ENCODE assay signal across 15 mouse cellular contexts in the genomic region with DNA sequence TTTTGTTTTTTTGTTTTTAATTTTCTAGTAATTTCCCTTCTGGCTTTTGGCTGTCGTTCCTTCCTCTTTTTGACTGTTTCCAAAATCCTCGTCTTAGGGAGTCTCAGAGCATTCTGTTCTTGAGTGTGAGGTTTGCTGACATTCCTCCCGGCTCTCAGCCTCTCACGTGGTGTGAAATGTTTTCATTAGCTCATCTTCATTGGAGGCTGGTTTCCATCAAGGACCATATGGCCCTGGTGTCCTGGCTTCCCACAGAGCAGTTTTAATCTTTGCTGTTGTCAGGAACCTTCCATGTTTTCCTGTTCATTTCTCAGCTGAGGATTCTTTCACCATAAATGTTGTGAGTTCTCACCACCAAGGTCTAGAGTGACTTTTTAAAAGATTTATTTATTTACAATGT. TPM values are rescaled to one million over a fixed set of nuclear protein-coding genes. Genes with fewer than 3 reads are reported as not detected.
DNase-seq lines count a peak whose midpoint lies in the region; ATAC-seq and TF ChIP-seq lines count a peak whose summit lies in the region.
"Had no signal": no experiment of that assay in that cellular context is flagged by ENCODE, and none has a peak within 500 bp of the region (broad histone marks: within the 10 kb centered on the region; RNA-seq: fewer than 3 reads in every experiment).

No protein-coding gene starts in this region.

- no peak overlapping the region for H3K4me3 ChIP-seq in embryonic facial prominence, embryonic 14.5 days (ENCODE audit: low read depth, low read length)
- no peak overlapping the region for H3K4me3 ChIP-seq in embryonic facial prominence, embryonic 10.5 days
- H3K4me3 ChIP-seq in layer of hippocampus, adult 2 months, result no peak overlapping the region
- H3K4me3 ChIP-seq in stomach, embryonic 16.5 days (replicated peaks; ENCODE audit: low read length), result no peak overlapping the region
- H3K4me3 ChIP-seq: embryonic facial prominence, embryonic 13.5 days; forebrain, embryonic 15.5 days had no signal

- ATAC-seq in embryonic facial prominence, embryonic 14.5 days (ENCODE audit: low read depth), result no peak
- ATAC-seq in stomach, embryonic 16.5 days (ENCODE audit: insufficient read depth, low FRiP score), result no peak
- ATAC-seq: forebrain, embryonic 15.5 days; hindbrain, embryonic 16.5 days had no signal

- peaks cover 44% of the 10 kb centered on the region for H3K4me1 ChIP-seq in embryonic facial prominence, embryonic 14.5 days (ENCODE audit: control insufficient read depth, insufficient read depth, low read length)
- H3K4me1 ChIP-seq in embryonic facial prominence, embryonic 10.5 days, result peaks cover 51% of the 10 kb centered on the region
- H3K4me1 ChIP-seq in stomach, embryonic 16.5 days (ENCODE audit: control insufficient read depth, insufficient read depth, low read length), result peaks cover 49% of the 10 kb centered on the region

- no peaks in the 10 kb centered on the region for H3K27me3 ChIP-seq in embryonic facial prominence, embryonic 14.5 days (replicated peaks; ENCODE audit: control insufficient read depth, insufficient read depth, low read length)
- no peaks in the 10 kb centered on the region for H3K27me3 ChIP-seq in embryonic facial prominence, embryonic 10.5 days (replicated peaks; ENCODE audit: low read depth, poor library complexity, severe bottlenecking)
- no peaks in the 10 kb centered on the region for H3K27me3 ChIP-seq in stomach, embryonic 16.5 days (ENCODE audit: control insufficient read depth, insufficient read depth, low read length)
- H3K27me3 ChIP-seq: embryonic facial prominence, embryonic 13.5 days; forebrain, embryonic 15.5 days had no signal

- no peaks in the 10 kb centered on the region for H3K9me3 ChIP-seq in embryonic facial prominence, embryonic 14.5 days (ENCODE audit: control insufficient read depth, low read length)
- no peaks in the 10 kb centered on the region for H3K9me3 ChIP-seq in embryonic facial prominence, embryonic 10.5 days
- H3K9me3 ChIP-seq in stomach, embryonic 16.5 days (replicated peaks; ENCODE audit: control insufficient read depth, low read length), result no peaks in the 10 kb centered on the region
- H3K9me3 ChIP-seq: embryonic facial prominence, embryonic 13.5 days; forebrain, embryonic 15.5 days had no signal

- peak; percentile 74 for DNase-seq in embryonic facial prominence, embryonic 14.5 days (ENCODE audit: low spot score)
- no peak for DNase-seq in embryonic facial prominence, embryonic 10.5 days (ENCODE audit: low spot score)
- DNase-seq in layer of hippocampus, adult 2 months (ENCODE audit: low spot score in 2 of 2), result no peak
- DNase-seq in layer of hippocampus, adult 9-11 months, result no peak
- peak; percentile 87 for DNase-seq in cerebellum, adult 9-10 months
- DNase-seq in c-Kit-positive CD71-positive TER-119-positive erythroid progenitor cells, embryonic 14.5 days (ENCODE audit: low spot score), result no peak
- no peak for DNase-seq in lung, postnatal 36 days
- DNase-seq: gastrocnemius, postnatal 14 days; thymus, postnatal 4 days had no signal

- 0 out of 2 replicates have a peak overlapping the region, but pooled peaks have one; percentile 2 for H3K27ac ChIP-seq in embryonic facial prominence, embryonic 14.5 days (replicated peaks; ENCODE audit: low read depth, low read length)
- no peak overlapping the region for H3K27ac ChIP-seq in embryonic facial prominence, embryonic 10.5 days (replicated peaks)
- peak overlapping the region; percentile 1; the same call in 1 of the 2 replicates for H3K27ac ChIP-seq in layer of hippocampus, adult 2 months
- H3K27ac ChIP-seq in stomach, embryonic 16.5 days (ENCODE audit: low read length), result peak overlapping the region; percentile 91
- H3K27ac ChIP-seq: forebrain, embryonic 15.5 days; kidney, postnatal 0 days; liver, embryonic 14.5 days had no signal

- no peak overlapping the region for H3K4me2 ChIP-seq in embryonic facial prominence, embryonic 14.5 days (ENCODE audit: low read depth, low read length)
- H3K4me2 ChIP-seq in stomach, embryonic 16.5 days (ENCODE audit: low read depth, low read length), result no peak overlapping the region
- H3K4me2 ChIP-seq: embryonic facial prominence, embryonic 13.5 days; forebrain, embryonic 15.5 days had no signal

- no peak overlapping the region for H3K9ac ChIP-seq in embryonic facial prominence, embryonic 14.5 days (ENCODE audit: low read depth, low read length)
- no peak overlapping the region for H3K9ac ChIP-seq in stomach, embryonic 16.5 days (ENCODE audit: low read length)
- H3K9ac ChIP-seq: embryonic facial prominence, embryonic 13.5 days; forebrain, embryonic 15.5 days; liver, embryonic 14.5 days had no signal

- no peak for TF ChIP-seq CTCF in layer of hippocampus, adult 2 months (conservative IDR thresholded peaks at IDR 0.05)

- H3K36me3 ChIP-seq in embryonic facial prominence, embryonic 14.5 days (ENCODE audit: control insufficient read depth, insufficient read depth, low read length), result 0 out of 2 replicates have a peak, but pooled peaks cover 14% of the 10 kb centered on the region
- peaks cover 37% of the 10 kb centered on the region for H3K36me3 ChIP-seq in embryonic facial prominence, embryonic 10.5 days (replicated peaks)
- 0 out of 2 replicates have a peak, but pooled peaks cover 2% of the 10 kb centered on the region for H3K36me3 ChIP-seq in stomach, embryonic 16.5 days (ENCODE audit: control insufficient read depth, insufficient read depth, low read length)
- H3K36me3 ChIP-seq: forebrain, embryonic 15.5 days had no signal

- WGBS in embryonic facial prominence, embryonic 14.5 days, result 23% methylated on average over 4 of the region's 4 CpGs
- WGBS in embryonic facial prominence, embryonic 10.5 days, result 52% methylated on average over 4 of the region's 4 CpGs
- 27% methylated on average over 4 of the region's 4 CpGs for WGBS in stomach, embryonic 16.5 days

RNA-seq across cellular contexts. Expression of gene Itgb5, which starts 50.1 kb away (rescaled TPM):
- 116 and 121 TPM in 2 replicates for polyA plus RNA-seq in embryonic facial prominence, embryonic 14.5 days (2014; fragmentation: Nextera tagmentation; extraction: Ambion mirVana)
- polyA plus RNA-seq in embryonic facial prominence, embryonic 10.5 days (2016; fragmentation: Nextera tagmentation; extraction: Ambion mirVana), result 62.1 and 64.1 TPM in 2 replicates
- total RNA-seq in layer of hippocampus, adult 2 months (2021), result 10 to 100 TPM; 40.2 to 40.5 TPM
- 15.0 and 15.2 TPM in 2 replicates for polyA plus RNA-seq in stomach, embryonic 16.5 days (2015; fragmentation: Nextera tagmentation; extraction: Ambion mirVana)

Comparison
In these comparisons a context has a peak if more than half of its experiments do, and no peak if none do; other contexts are left out.
1. DNase-seq: peak in embryonic facial prominence, embryonic 14.5 days (single experiment) and cerebellum, adult 9-10 months (single experiment); none in embryonic facial prominence, embryonic 10.5 days (single experiment), layer of hippocampus, adult 2 months (0 of 2), layer of hippocampus, adult 9-11 months (single experiment), c-Kit-positive CD71-positive TER-119-positive erythroid progenitor cells, embryonic 14.5 days (single experiment) and lung, postnatal 36 days (single experiment).